Mouse (Mus musculus): ENCODE results near the gene Wnt1. TPM values are rescaled to one million over a fixed set of nuclear protein-coding genes. Genes with fewer than 3 reads are reported as not detected.

Gene Wnt1
- polyA plus RNA-seq, 1 experiment, result not detected

- no peak for TF ChIP-seq POLR2A (IDR thresholded peaks at IDR 0.05; ENCODE audit: low read depth, low read length)
- no peak for TF ChIP-seq CTCF (conservative IDR thresholded peaks at IDR 0.05; ENCODE audit: insufficient read depth, insufficient read length, low read depth, low read length)
- DNase-seq, result no peak
- 93% methylated on average over 7 of the region's 7 CpGs for WGBS
- Histone ChIP-seq H3K4me3 (ENCODE audit: insufficient read depth, low read depth, low read length) (no peak overlapping the region), H3K4me1 (ENCODE audit: control insufficient read depth, insufficient read depth, low read length) (peaks cover 6% of the 10 kb centered on the region; the same call in 1 of the 2 replicates), H3K27me3 (replicated peaks; ENCODE audit: control insufficient read depth, insufficient read depth, low read length) (no peaks in the 10 kb centered on the region), H3K27ac (ENCODE audit: insufficient read depth, low read depth, low read length) (no peak overlapping the region), H3K36me3 (ENCODE audit: control insufficient read depth, insufficient read depth, low read length) (no peaks in the 10 kb centered on the region)
Observed at GRCm38 (mm10) chr15:98827611-98828011, 38.0 kb downstream of the Wnt1 start.

GRCm38 (mm10) chr15:98830736-98831683 is 41.4 kb downstream of the Wnt1 start, which contains the start of gene Prkag1:
Prkag1 (minus strand) TSS chr15:98831521.
- under 1% methylated on average over 65 of the region's 66 CpGs for WGBS
- Histone ChIP-seq H3K4me3 (ENCODE audit: insufficient read depth, low read depth, low read length) (peak within 1 kb of the TSS; percentile 100), H3K27me3 (replicated peaks; ENCODE audit: control insufficient read depth, insufficient read depth, low read length) (no peaks in the 10 kb centered on the region), H3K4me1 (ENCODE audit: control insufficient read depth, insufficient read depth, low read length) (peaks cover 6% of the 10 kb centered on the region; the same call in 1 of the 2 replicates), H3K27ac (ENCODE audit: insufficient read depth, low read depth, low read length) (peak within 1 kb of the TSS; percentile 95), H3K36me3 (ENCODE audit: control insufficient read depth, insufficient read depth, low read length) (peaks cover 2% of the 10 kb centered on the region; the same call in 1 of the 2 replicates)
- TF ChIP-seq POLR2A (IDR thresholded peaks at IDR 0.05; ENCODE audit: low read depth, low read length) (peak; percentile 45), CTCF (conservative IDR thresholded peaks at IDR 0.05; ENCODE audit: insufficient read depth, insufficient read length, low read depth, low read length) (peak; percentile 30; the same call in 1 of the 2 replicates)
- DNase-seq, result peak; percentile 97

- H3K27ac ChIP-seq (ENCODE audit: insufficient read depth, low read depth, low read length), result peak overlapping the region; percentile 95
- peak overlapping the region; percentile 51 for H3K4me3 ChIP-seq (ENCODE audit: insufficient read depth, low read depth, low read length)
- 4% methylated on average over 9 of the region's 9 CpGs for WGBS
- peaks cover 3% of the 10 kb centered on the region for H3K36me3 ChIP-seq (ENCODE audit: control insufficient read depth, insufficient read depth, low read length)
- H3K4me1 ChIP-seq (ENCODE audit: control insufficient read depth, insufficient read depth, low read length), result peaks cover 6% of the 10 kb centered on the region; the same call in 1 of the 2 replicates
- no peak for DNase-seq
- no peak for TF ChIP-seq POLR2A (IDR thresholded peaks at IDR 0.05; ENCODE audit: low read depth, low read length)
- no peaks in the 10 kb centered on the region for H3K27me3 ChIP-seq (replicated peaks; ENCODE audit: control insufficient read depth, insufficient read depth, low read length)
Observed at GRCm38 (mm10) chr15:98831684-98832035, 42.0 kb downstream of the Wnt1 start.

- Histone ChIP-seq H3K4me1 (ENCODE audit: control insufficient read depth, insufficient read depth, low read length) (peaks cover 6% of the 10 kb centered on the region; the same call in 1 of the 2 replicates), H3K27me3 (replicated peaks; ENCODE audit: control insufficient read depth, insufficient read depth, low read length) (no peaks in the 10 kb centered on the region), H3K27ac (ENCODE audit: insufficient read depth, low read depth, low read length) (0 out of 2 replicates have a peak overlapping the region, but pooled peaks have one; percentile 47), H3K4me3 (ENCODE audit: insufficient read depth, low read depth, low read length) (no peak overlapping the region), H3K36me3 (ENCODE audit: control insufficient read depth, insufficient read depth, low read length) (peaks cover 7% of the 10 kb centered on the region)
- TF ChIP-seq POLR2A (IDR thresholded peaks at IDR 0.05; ENCODE audit: low read depth, low read length) (no peak), CTCF (conservative IDR thresholded peaks at IDR 0.05; ENCODE audit: insufficient read depth, insufficient read length, low read depth, low read length) (no peak)
- no peak for DNase-seq
- 56% methylated on average over 12 of the region's 12 CpGs for WGBS
Observed at GRCm38 (mm10) chr15:98832161-98833058, 42.8 kb downstream of the Wnt1 start.

- Histone ChIP-seq H3K27me3 (replicated peaks; ENCODE audit: control insufficient read depth, insufficient read depth, low read length) (no peaks in the 10 kb centered on the region), H3K36me3 (ENCODE audit: control insufficient read depth, insufficient read depth, low read length) (peaks cover 9% of the 10 kb centered on the region), H3K4me3 (ENCODE audit: insufficient read depth, low read depth, low read length) (no peak overlapping the region), H3K4me1 (ENCODE audit: control insufficient read depth, insufficient read depth, low read length) (peaks cover 6% of the 10 kb centered on the region; the same call in 1 of the 2 replicates), H3K27ac (ENCODE audit: insufficient read depth, low read depth, low read length) (no peak overlapping the region)
- TF ChIP-seq POLR2A (IDR thresholded peaks at IDR 0.05; ENCODE audit: low read depth, low read length) (no peak), CTCF (conservative IDR thresholded peaks at IDR 0.05; ENCODE audit: insufficient read depth, insufficient read length, low read depth, low read length) (no peak)
- DNase-seq, result no peak
- 89% methylated on average over 11 of the region's 11 CpGs for WGBS
Observed at GRCm38 (mm10) chr15:98833281-98833680, 43.6 kb downstream of the Wnt1 start.

- Histone ChIP-seq H3K4me1 (ENCODE audit: control insufficient read depth, insufficient read depth, low read length) (peaks cover 6% of the 10 kb centered on the region; the same call in 1 of the 2 replicates), H3K36me3 (ENCODE audit: control insufficient read depth, insufficient read depth, low read length) (peaks cover 9% of the 10 kb centered on the region), H3K27ac (ENCODE audit: insufficient read depth, low read depth, low read length) (no peak overlapping the region), H3K4me3 (ENCODE audit: insufficient read depth, low read depth, low read length) (no peak overlapping the region), H3K27me3 (replicated peaks; ENCODE audit: control insufficient read depth, insufficient read depth, low read length) (no peaks in the 10 kb centered on the region)
- WGBS, result 83% methylated on average over 13 of the region's 13 CpGs
- TF ChIP-seq POLR2A (IDR thresholded peaks at IDR 0.05; ENCODE audit: low read depth, low read length), result no peak
- no peak for TF ChIP-seq CTCF (conservative IDR thresholded peaks at IDR 0.05; ENCODE audit: insufficient read depth, insufficient read length, low read depth, low read length)
- no peak for DNase-seq
Observed at GRCm38 (mm10) chr15:98834059-98834458, 44.4 kb downstream of the Wnt1 start.
